Mouse (Mus musculus) kidney, postnatal 14 days (tissue): Measurements from ENCODE around the gene 4930519G04Rik.
"Not testable (repeated sequence)": the region's sequence is repeated elsewhere in the genome, so short reads cannot be mapped to it uniquely, and the experiment has no call there.

Experiments used
- DNase-seq: peaks from one replicate; pipeline ENCODE4 v3.0.0; 2022; ENCODE audit warnings: mixed read lengths

4930519G04Rik gene

GRCm38 (mm10) chr5:114842674-114843073 is 10.8 kb upstream of the 4930519G04Rik start:
- no peak for DNase-seq

- DNase-seq, result not testable (repeated sequence)
Observed at GRCm38 (mm10) chr5:114844371-114844770, 9.1 kb upstream of the 4930519G04Rik start.

GRCm38 (mm10) chr5:114851565-114852236 is 1.8 kb upstream of the 4930519G04Rik start:
- DNase-seq, result no peak

GRCm38 (mm10) chr5:114858582-114858981 is 5.1 kb downstream of the 4930519G04Rik start, which contains the start of gene Gm9936:
Gene Gm9936 (minus strand): TSS chr5:114858682.
- no peak for DNase-seq

- peak; percentile 58 for DNase-seq
Observed at GRCm38 (mm10) chr5:114859253-114859652, 5.8 kb downstream of the 4930519G04Rik start.

GRCm38 (mm10) chr5:114861730-114862129 is 8.3 kb downstream of the 4930519G04Rik start:
- DNase-seq, result peak; percentile 57

- no peak for DNase-seq
Observed at GRCm38 (mm10) chr5:114864813-114865212, 11.3 kb downstream of the 4930519G04Rik start.

- DNase-seq, result no peak
Observed at GRCm38 (mm10) chr5:114865279-114865678, 11.8 kb downstream of the 4930519G04Rik start.

- peak; percentile 39 for DNase-seq
Observed at GRCm38 (mm10) chr5:114875858-114876257, 22.4 kb downstream of the 4930519G04Rik start.

- DNase-seq, result no peak
Observed at GRCm38 (mm10) chr5:114876331-114876730, 22.9 kb downstream of the 4930519G04Rik start.

- no peak for DNase-seq
Observed at GRCm38 (mm10) chr5:114877487-114877886, 24.0 kb downstream of the 4930519G04Rik start.

GRCm38 (mm10) chr5:114879399-114879798 is 25.9 kb downstream of the 4930519G04Rik start:
- no peak for DNase-seq

- DNase-seq, result not testable (repeated sequence)
Observed at GRCm38 (mm10) chr5:114882319-114882718, 28.9 kb downstream of the 4930519G04Rik start.

GRCm38 (mm10) chr5:114883022-114883421 is 29.6 kb downstream of the 4930519G04Rik start:
- DNase-seq, result no peak

GRCm38 (mm10) chr5:114886801-114887200 is 33.3 kb downstream of the 4930519G04Rik start:
- no peak for DNase-seq

GRCm38 (mm10) chr5:114888995-114889394 is 35.5 kb downstream of the 4930519G04Rik start:
- DNase-seq, result no peak

GRCm38 (mm10) chr5:114895542-114895941 is 42.1 kb downstream of the 4930519G04Rik start:
- no peak for DNase-seq

- no peak for DNase-seq
Observed at GRCm38 (mm10) chr5:114896688-114897373, 43.4 kb downstream of the 4930519G04Rik start, which contains the start of gene Oasl2. Gene Oasl2 (plus strand): TSS chr5:114896936.

GRCm38 (mm10) chr5:114897374-114897793 is 43.9 kb downstream of the 4930519G04Rik start:
- DNase-seq, result peak; percentile 59

- no peak for DNase-seq
Observed at GRCm38 (mm10) chr5:114898857-114899256, 45.4 kb downstream of the 4930519G04Rik start.

- peak; percentile 65 for DNase-seq
Observed at GRCm38 (mm10) chr5:114902413-114902812, 48.9 kb downstream of the 4930519G04Rik start.

GRCm38 (mm10) chr5:114908598-114909305 is 55.3 kb downstream of the 4930519G04Rik start:
- DNase-seq, result no peak

- DNase-seq, result no peak
Observed at GRCm38 (mm10) chr5:114913686-114914085, 60.2 kb downstream of the 4930519G04Rik start.
